Mouse (Mus musculus): ENCODE data around the gene Cuedc1. TPM values are rescaled to one million over a fixed set of nuclear protein-coding genes. Genes with fewer than 3 reads are reported as not detected.

Gene Cuedc1
- polyA plus RNA-seq, 1 experiment from 2014 or later, result 43.4 TPM

Other genes with a start within 250 kb of the Cuedc1 start
- 12.1 and 13.3 TPM in 2 replicates for gene Mks1, start 244.8 kb upstream of the Cuedc1 start, polyA plus RNA-seq (2015; fragmentation: Nextera tagmentation; extraction: Ambion mirVana)
- 0.09 and 0.28 TPM in 2 replicates for gene Epx, start 222.5 kb upstream of the Cuedc1 start, polyA plus RNA-seq (2015; fragmentation: Nextera tagmentation; extraction: Ambion mirVana)
- not detected in 2 replicates for gene Olfr462, start 205.8 kb upstream of the Cuedc1 start, polyA plus RNA-seq (2015; fragmentation: Nextera tagmentation; extraction: Ambion mirVana)
- not detected in 2 replicates for gene Olfr463, start 200.7 kb upstream of the Cuedc1 start, polyA plus RNA-seq (2015; fragmentation: Nextera tagmentation; extraction: Ambion mirVana)
- not detected in 2 replicates for gene Olfr464, start 177.1 kb upstream of the Cuedc1 start, polyA plus RNA-seq (2015; fragmentation: Nextera tagmentation; extraction: Ambion mirVana)
- gene Dynll2, start 110.5 kb upstream of the Cuedc1 start, polyA plus RNA-seq (2015; fragmentation: Nextera tagmentation; extraction: Ambion mirVana), result 38.5 and 39.3 TPM in 2 replicates
- gene Srsf1, start 50.7 kb upstream of the Cuedc1 start, polyA plus RNA-seq (2015; fragmentation: Nextera tagmentation; extraction: Ambion mirVana), result 342 and 347 TPM in 2 replicates
- gene Vezf1, start 29.8 kb upstream of the Cuedc1 start, polyA plus RNA-seq (2015; fragmentation: Nextera tagmentation; extraction: Ambion mirVana), result 60.6 and 61.4 TPM in 2 replicates
- 67.0 and 68.1 TPM in 2 replicates for gene Mrps23, start 106.3 kb downstream of the Cuedc1 start, polyA plus RNA-seq (2015; fragmentation: Nextera tagmentation; extraction: Ambion mirVana)
- gene Ccdc182, start 196.0 kb downstream of the Cuedc1 start, polyA plus RNA-seq (2015; fragmentation: Nextera tagmentation; extraction: Ambion mirVana), result 0.23 TPM in 1 of 2 replicates, not detected in the other